Mouse (Mus musculus) spleen, adult 2 months (tissue): ENCODE data around the gene Nufip2. TPM values are rescaled to one million over a fixed set of nuclear protein-coding genes. Genes with fewer than 3 reads are reported as not detected.

ENCODE experiments used
- DNase-seq, 2 experiments: peaks; one replicate each; pipeline versions ENCODE4 v3.0.0 to v3.0.0-alpha.2; 2012 to 2021; ENCODE audit warnings: low spot score in 2 of 2, low read depth in 1 of 2
- H3K27ac ChIP-seq: fragments of 200-500 bp; 2 replicates; pipeline ENCODE4 v1.5.1; 2012; ENCODE audit warnings: low read length, inconsistent platforms; ENCODE audit not compliant: insufficient read depth
- H3K27me3 ChIP-seq: fragments of 200-500 bp; 2 replicates; pipeline ENCODE4 v1.6.1; 2012; ENCODE audit warnings: mild to moderate bottlenecking, moderate library complexity, low read length, inconsistent platforms; ENCODE audit not compliant: control insufficient read depth, insufficient read depth
- H3K36me3 ChIP-seq: fragments of 200-500 bp; 2 replicates; pipeline ENCODE4 v1.6.1; 2012; ENCODE audit warnings: mild to moderate bottlenecking, low read length, inconsistent platforms; ENCODE audit not compliant: control insufficient read depth, insufficient read depth
- H3K4me1 ChIP-seq: fragments of 200-500 bp; 2 replicates; pipeline ENCODE4 v1.6.1; 2011; ENCODE audit warnings: inconsistent platforms; ENCODE audit not compliant: control insufficient read depth, insufficient read depth, insufficient read length
- H3K4me3 ChIP-seq: fragments of 200-500 bp; 2 replicates; pipeline ENCODE4 v1.5.1; 2011; ENCODE audit warnings: mild to moderate bottlenecking, inconsistent platforms; ENCODE audit not compliant: insufficient read depth, insufficient read length; ENCODE audit errors: extremely low read depth
- CTCF ChIP-seq: fragments of 200-500 bp; IDR thresholded peaks from 2 replicates; pipeline ENCODE4 v1.5.1; 2011; ENCODE audit warnings: mild to moderate bottlenecking, inconsistent platforms; ENCODE audit not compliant: insufficient read depth, insufficient read length, insufficient replicate concordance; ENCODE audit errors: extremely low read depth
- POLR2A ChIP-seq: fragments of 200-500 bp; IDR thresholded peaks from 2 replicates; pipeline ENCODE4 v1.6.1; 2011; ENCODE audit warnings: low read depth, low read length, inconsistent platforms
- WGBS: fragments of 180-500 bp; shearing (Covaris S2); methylation state at CpG from one replicate; pipeline ENCODE4 v1.1.7; 2018; 5-methylcytosine and 5-hydroxymethylcytosine counted together
- polyA plus RNA-seq: library from polyadenylated mRNA; depleted of rRNA; stranded (reverse); fragments of >200 nt; gene quantifications from 2 replicates; pipeline ENCODE4 v1.2.3, GENCODE M21; 2012

Gene Nufip2
- polyA plus RNA-seq, 1 experiment, result 13.5 TPM

GRCm38 (mm10) chr11:77709039-77709438, 23.1 kb downstream of the Nufip2 start:
- Histone ChIP-seq H3K36me3 (peaks cover 17% of the 10 kb centered on the region), H3K4me1 (no peaks in the 10 kb centered on the region), H3K4me3 (no peak overlapping the region), H3K27me3 (no peaks in the 10 kb centered on the region), H3K27ac (no peak overlapping the region; the same call in 1 of the 2 replicates)
- WGBS, result 81% methylated on average over 3 of the region's 3 CpGs
- TF ChIP-seq POLR2A, result no peak
- no peak for TF ChIP-seq CTCF
- DNase-seq, result no peak

GRCm38 (mm10) chr11:77713736-77714135, 27.8 kb downstream of the Nufip2 start:
- TF ChIP-seq POLR2A (no peak), CTCF (no peak)

GRCm38 (mm10) chr11:77719055-77719454, 33.1 kb downstream of the Nufip2 start:
- no peak overlapping the region for H3K27ac ChIP-seq
- TF ChIP-seq CTCF (no peak), POLR2A (no peak)
- H3K4me1 ChIP-seq, result no peaks in the 10 kb centered on the region
- H3K36me3 ChIP-seq, result no peaks in the 10 kb centered on the region
- DNase-seq, result no peak
- no peaks in the 10 kb centered on the region for H3K27me3 ChIP-seq
- 94% methylated on average over 2 of the region's 2 CpGs for WGBS
- H3K4me3 ChIP-seq, result no peak overlapping the region

More at GRCm38 (mm10) chr11:77713736-77714135, 27.8 kb downstream of the Nufip2 start:
- DNase-seq, result no peak
- Histone ChIP-seq H3K4me3 (no peak overlapping the region), H3K4me1 (no peaks in the 10 kb centered on the region), H3K27me3 (no peaks in the 10 kb centered on the region), H3K27ac (no peak overlapping the region), H3K36me3 (peaks cover 10% of the 10 kb centered on the region)
- 97% methylated on average over 3 of the region's 3 CpGs for WGBS

- 89% methylated on average over 4 of the region's 4 CpGs for WGBS
- no peak for TF ChIP-seq POLR2A
- TF ChIP-seq CTCF, result no peak
- no peak for DNase-seq
These were observed 35.4 kb downstream of the Nufip2 start for GRCm38 (mm10) chr11:77721389-77721788.

GRCm38 (mm10) chr11:77724766-77725165, 38.8 kb downstream of the Nufip2 start:
- 86% methylated on average over 7 of the region's 7 CpGs for WGBS

More at GRCm38 (mm10) chr11:77721389-77721788, 35.4 kb downstream of the Nufip2 start:
- H3K27ac ChIP-seq, result no peak overlapping the region
- no peaks in the 10 kb centered on the region for H3K4me1 ChIP-seq
- H3K36me3 ChIP-seq, result no peaks in the 10 kb centered on the region
- no peaks in the 10 kb centered on the region for H3K27me3 ChIP-seq
- H3K4me3 ChIP-seq, result no peak overlapping the region

DNA sequence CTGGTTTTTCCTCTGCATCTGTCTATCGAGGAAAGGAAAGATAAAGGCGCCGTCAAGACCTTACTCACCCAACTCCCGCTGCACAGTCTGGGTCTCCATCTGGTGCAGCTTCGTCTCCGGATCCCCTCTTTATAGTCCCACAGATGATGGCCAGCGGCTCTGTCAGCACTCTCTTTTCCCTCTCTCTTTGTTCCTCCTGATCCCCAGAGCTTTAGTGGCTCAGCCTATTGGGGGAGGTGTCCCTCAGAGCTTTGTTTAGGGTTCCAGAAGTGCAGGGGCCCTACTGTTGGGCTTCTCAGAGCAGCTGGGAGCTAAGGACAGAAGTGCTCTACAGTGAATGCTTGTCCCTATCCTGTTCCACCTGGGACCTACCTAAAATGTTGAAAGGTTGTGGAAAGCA, 39.2 kb downstream of the Nufip2 start, which contains the start of gene Cryba1:
Gene Cryba1 (minus strand): TSS at position 101 of the 400 bp plus-strand sequence.
- 91% methylated on average over 7 of the region's 7 CpGs for WGBS
- no peak for TF ChIP-seq POLR2A
- no peak for TF ChIP-seq CTCF
- H3K4me1 ChIP-seq, result no peaks in the 10 kb centered on the region
- DNase-seq, result no peak
- no peak within 1 kb of the TSS for H3K4me3 ChIP-seq
- H3K36me3 ChIP-seq, result no peaks in the 10 kb centered on the region
- no peak within 1 kb of the TSS for H3K27ac ChIP-seq
- no peaks in the 10 kb centered on the region for H3K27me3 ChIP-seq

More at GRCm38 (mm10) chr11:77724766-77725165, 38.8 kb downstream of the Nufip2 start:
- Histone ChIP-seq H3K36me3 (no peaks in the 10 kb centered on the region), H3K4me3 (no peak overlapping the region), H3K27me3 (no peaks in the 10 kb centered on the region), H3K4me1 (no peaks in the 10 kb centered on the region), H3K27ac (no peak overlapping the region)
- DNase-seq, result no peak
- TF ChIP-seq CTCF (no peak), POLR2A (no peak)

GRCm38 (mm10) chr11:77728587-77728986, 42.6 kb downstream of the Nufip2 start:
- Histone ChIP-seq H3K4me3 (no peak overlapping the region), H3K27me3 (no peaks in the 10 kb centered on the region), H3K36me3 (no peaks in the 10 kb centered on the region), H3K27ac (no peak overlapping the region), H3K4me1 (no peaks in the 10 kb centered on the region)
- no peak for DNase-seq
- 58% methylated on average over 2 of the region's 2 CpGs for WGBS
- TF ChIP-seq CTCF, result no peak
- TF ChIP-seq POLR2A, result no peak

- Histone ChIP-seq H3K27ac (no peak overlapping the region), H3K36me3 (no peaks in the 10 kb centered on the region), H3K27me3 (no peaks in the 10 kb centered on the region), H3K4me3 (no peak overlapping the region), H3K4me1 (no peaks in the 10 kb centered on the region)
- 3% methylated on average over 6 of the region's 6 CpGs for WGBS
- TF ChIP-seq CTCF (peak; percentile 75; the same call in 1 of the 2 replicates), POLR2A (no peak)
- peak; percentile 14 to 59 for DNase-seq
These were observed 51.3 kb downstream of the Nufip2 start for GRCm38 (mm10) chr11:77737289-77737688.
